ENCODE assay signal across 8 mouse cellular contexts in genomic region chr7:16931968-16932627, GRCm38 (mm10). TPM values are rescaled to one million over a fixed set of nuclear protein-coding genes. Genes with fewer than 3 reads are reported as not detected.
DNase-seq lines count a peak whose midpoint lies in the region; ATAC-seq lines count a peak whose summit lies in the region.

No protein-coding gene starts in this region.

- no peak overlapping the region for H3K27ac ChIP-seq in intestine, embryonic 14.5 days (ENCODE audit: low read depth)
- no peak overlapping the region for H3K27ac ChIP-seq in midbrain, embryonic 11.5 days (ENCODE audit: low read depth, low read length)

- no peaks in the 10 kb centered on the region for H3K36me3 ChIP-seq in intestine, embryonic 14.5 days (ENCODE audit: control insufficient read depth, insufficient read depth, low read length)
- H3K36me3 ChIP-seq in midbrain, embryonic 11.5 days (ENCODE audit: control insufficient read depth, insufficient read depth, low read length), result no peaks in the 10 kb centered on the region

- intact Hi-C loops in left cerebral cortex, postnatal 25 days (cut with DNase I), result loop anchor here (1.0 to 5.0 kb wide), 4 partner anchors 18 to 134 kb away; no protein-coding TSS in a partner anchor

- H3K9me3 ChIP-seq in intestine, embryonic 14.5 days (ENCODE audit: control insufficient read depth, low read length), result no peaks in the 10 kb centered on the region
- no peaks in the 10 kb centered on the region for H3K9me3 ChIP-seq in midbrain, embryonic 11.5 days (ENCODE audit: control insufficient read depth, low read length)

- no peaks in the 10 kb centered on the region for H3K4me1 ChIP-seq in intestine, embryonic 14.5 days (replicated peaks; ENCODE audit: control insufficient read depth, insufficient read depth, low read length)
- H3K4me1 ChIP-seq in midbrain, embryonic 11.5 days (ENCODE audit: control insufficient read depth, insufficient read depth, low read length), result peaks cover 3% of the 10 kb centered on the region; the same call in 1 of the 2 replicates

- 20% methylated on average over 14 of the region's 14 CpGs for WGBS in intestine, embryonic 14.5 days
- WGBS in midbrain, embryonic 11.5 days, result 18% methylated on average over 14 of the region's 14 CpGs

- DNase-seq in urinary bladder, postnatal 14 days (ENCODE audit: low spot score), result peak; percentile 85
- DNase-seq in urinary bladder, postnatal 10 days (ENCODE audit: low spot score), result no peak
- peak; percentile 81 to 91 for DNase-seq in cerebellum, postnatal 4 days (ENCODE audit: low spot score in 2 of 2)
- DNase-seq in gastrocnemius, postnatal 10 days, result peak; percentile 86
- peak; percentile 94 for DNase-seq in intestine, embryonic 14.5 days (ENCODE audit: low spot score)
- peak; percentile 90 to 94 for DNase-seq in left cerebral cortex, postnatal 25 days (ENCODE audit: low spot score in 2 of 2)
- DNase-seq in midbrain, embryonic 11.5 days (ENCODE audit: low spot score, missing footprints), result peak; percentile 98
- peak; percentile 41 to 78 for DNase-seq in spleen, adult 18-20 months

- H3K4me3 ChIP-seq in intestine, embryonic 14.5 days (ENCODE audit: low read depth, low read length), result no peak overlapping the region
- no peak overlapping the region for H3K4me3 ChIP-seq in midbrain, embryonic 11.5 days (ENCODE audit: low read depth, low read length)

- H3K27me3 ChIP-seq in intestine, embryonic 14.5 days (replicated peaks; ENCODE audit: control insufficient read depth, insufficient read depth, low read length), result no peaks in the 10 kb centered on the region
- H3K27me3 ChIP-seq in midbrain, embryonic 11.5 days (ENCODE audit: control insufficient read depth, insufficient read depth, low read length), result no peaks in the 10 kb centered on the region

- no peak overlapping the region for H3K9ac ChIP-seq in intestine, embryonic 14.5 days (ENCODE audit: low read length)
- H3K9ac ChIP-seq in midbrain, embryonic 11.5 days (ENCODE audit: low read length), result no peak overlapping the region

- ATAC-seq in intestine, embryonic 14.5 days (replicated peaks; ENCODE audit: low FRiP score, low TSS enrichment, low read depth), result 0 out of 2 replicates have a peak, but pooled peaks have one; percentile 29
- ATAC-seq in midbrain, embryonic 11.5 days (ENCODE audit: low FRiP score), result peak; percentile 67

- no peak overlapping the region for H3K4me2 ChIP-seq in intestine, embryonic 14.5 days (ENCODE audit: low read length)
- H3K4me2 ChIP-seq in midbrain, embryonic 11.5 days, result no peak overlapping the region

RNA-seq across cellular contexts. Expression of gene Calm3, which starts 8.2 kb away (rescaled TPM):
- 100 to 1,000 TPM; 255 to 271 TPM for total RNA-seq in gastrocnemius, postnatal 10 days (2021)
- polyA plus RNA-seq in intestine, embryonic 14.5 days (2014; fragmentation: Nextera tagmentation; extraction: Ambion mirVana), result 184 and 190 TPM in 2 replicates
- total RNA-seq in left cerebral cortex, postnatal 25 days (2021), result 1,000 to 10,000 TPM; 1,837 to 1,919 TPM
- 284 and 295 TPM in 2 replicates for polyA plus RNA-seq in midbrain, embryonic 11.5 days (2014; fragmentation: Nextera tagmentation; extraction: Ambion mirVana)

RNA-seq across cellular contexts. Expression of gene Pnmal2, which starts 12.4 kb away (rescaled TPM):
- total RNA-seq in gastrocnemius, postnatal 10 days (2021), result 10 to 100 TPM; 20.6 to 24.5 TPM
- 4.1 and 5.3 TPM in 2 replicates for polyA plus RNA-seq in intestine, embryonic 14.5 days (2014; fragmentation: Nextera tagmentation; extraction: Ambion mirVana)
- total RNA-seq in left cerebral cortex, postnatal 25 days (2021), result 100 to 1,000 TPM; 268 to 274 TPM
- polyA plus RNA-seq in midbrain, embryonic 11.5 days (2014; fragmentation: Nextera tagmentation; extraction: Ambion mirVana), result 8.3 and 8.6 TPM in 2 replicates

RNA-seq across cellular contexts. Expression of gene Ptgir, which starts 25.8 kb away (rescaled TPM):
- 1 to 10 TPM; 1.8 to 2.9 TPM for total RNA-seq in gastrocnemius, postnatal 10 days (2021)
- 2.2 and 2.3 TPM in 2 replicates for polyA plus RNA-seq in intestine, embryonic 14.5 days (2014; fragmentation: Nextera tagmentation; extraction: Ambion mirVana)
- total RNA-seq in left cerebral cortex, postnatal 25 days (2021), result under 1 TPM; 0.14 to 0.16 TPM
- polyA plus RNA-seq in midbrain, embryonic 11.5 days (2014; fragmentation: Nextera tagmentation; extraction: Ambion mirVana), result 0.94 and 1.2 TPM in 2 replicates

RNA-seq across cellular contexts. Expression of gene Pnmal1, which starts 27.4 kb away (rescaled TPM):
- under 1 TPM; 0.16 to 0.21 TPM for total RNA-seq in gastrocnemius, postnatal 10 days (2021)
- 3.7 and 4.1 TPM in 2 replicates for polyA plus RNA-seq in intestine, embryonic 14.5 days (2014; fragmentation: Nextera tagmentation; extraction: Ambion mirVana)
- 100 to 1,000 TPM; 107 to 115 TPM for total RNA-seq in left cerebral cortex, postnatal 25 days (2021)
- polyA plus RNA-seq in midbrain, embryonic 11.5 days (2014; fragmentation: Nextera tagmentation; extraction: Ambion mirVana), result 22.5 and 23.7 TPM in 2 replicates

RNA-seq across cellular contexts. Expression of gene Gng8, which starts 40.5 kb away (rescaled TPM):
- total RNA-seq in gastrocnemius, postnatal 10 days (2021), result 1 to 10 TPM; 1.3 to 2.7 TPM
- 12.5 and 13.9 TPM in 2 replicates for polyA plus RNA-seq in intestine, embryonic 14.5 days (2014; fragmentation: Nextera tagmentation; extraction: Ambion mirVana)
- total RNA-seq in left cerebral cortex, postnatal 25 days (2021), result 1 to 10 TPM; 2.5 to 4.0 TPM
- 9.7 and 10.2 TPM in 2 replicates for polyA plus RNA-seq in midbrain, embryonic 11.5 days (2014; fragmentation: Nextera tagmentation; extraction: Ambion mirVana)

Comparison
In these comparisons a context has a peak if more than half of its experiments do, and no peak if none do; other contexts are left out.
1. RNA of gene Calm3, which starts 8.2 kb away (total RNA-seq): 1,837 to 1,919 TPM in left cerebral cortex, postnatal 25 days; 255 to 271 TPM in gastrocnemius, postnatal 10 days; every median in the first group is over 4 times any median in the second.
2. RNA of gene Pnmal2, which starts 12.4 kb away (total RNA-seq): 268 to 274 TPM in left cerebral cortex, postnatal 25 days; 20.6 to 24.5 TPM in gastrocnemius, postnatal 10 days; every median in the first group is over 10 times any median in the second.